Mouse (Mus musculus): ENCODE results near the gene Isoc2a. TPM values are rescaled to one million over a fixed set of nuclear protein-coding genes. Genes with fewer than 3 reads are reported as not detected.

The Isoc2a gene
- polyA plus RNA-seq (2015; fragmentation: Nextera tagmentation; extraction: Ambion mirVana), result 0.75 and 0.77 TPM in 2 replicates

DNA sequence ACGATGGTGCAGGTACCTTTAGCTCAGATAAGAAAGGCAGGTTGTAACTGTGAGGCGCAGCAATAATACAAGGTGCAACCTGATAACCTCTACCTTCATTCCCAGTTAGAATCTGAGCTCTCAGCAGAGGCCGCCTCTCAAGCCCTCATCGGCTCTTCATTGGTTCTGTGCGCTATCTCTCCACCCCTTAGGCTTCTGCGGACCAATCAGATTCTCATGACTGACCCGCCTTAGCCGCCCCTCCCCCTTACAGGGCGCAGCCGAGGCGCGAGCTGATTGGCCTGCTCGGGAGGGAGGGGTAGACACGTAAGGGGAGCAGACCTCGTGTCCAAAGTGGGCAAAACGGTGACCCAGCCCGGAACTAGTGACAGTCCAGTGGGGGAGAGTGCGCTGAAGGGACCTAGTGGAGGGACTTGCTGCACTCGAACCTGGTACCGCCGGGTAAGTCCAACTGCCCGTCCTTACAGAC is at the start of gene Isoc2a:
Isoc2a (plus strand) TSS at position 401 of the 469 bp plus-strand sequence.
- H3K9ac ChIP-seq, result peak within 1 kb of the TSS; percentile 52
- peak within 1 kb of the TSS; percentile 60 for H3K4me3 ChIP-seq
- H3K4me2 ChIP-seq, result peak within 1 kb of the TSS; percentile 87
- H3K36me3 ChIP-seq, result no peaks in the 10 kb centered on the region
- 1% methylated on average over 19 of the region's 22 CpGs for WGBS
- H3K27me3 ChIP-seq, result no peaks in the 10 kb centered on the region
- H3K27ac ChIP-seq (replicated peaks), result peak within 1 kb of the TSS; percentile 71
- no peaks in the 10 kb centered on the region for H3K9me3 ChIP-seq
- ATAC-seq (ENCODE audit: low FRiP score, low read depth), result peak; percentile 99
- H3K4me1 ChIP-seq (replicated peaks), result peaks cover 15% of the 10 kb centered on the region

DNA sequence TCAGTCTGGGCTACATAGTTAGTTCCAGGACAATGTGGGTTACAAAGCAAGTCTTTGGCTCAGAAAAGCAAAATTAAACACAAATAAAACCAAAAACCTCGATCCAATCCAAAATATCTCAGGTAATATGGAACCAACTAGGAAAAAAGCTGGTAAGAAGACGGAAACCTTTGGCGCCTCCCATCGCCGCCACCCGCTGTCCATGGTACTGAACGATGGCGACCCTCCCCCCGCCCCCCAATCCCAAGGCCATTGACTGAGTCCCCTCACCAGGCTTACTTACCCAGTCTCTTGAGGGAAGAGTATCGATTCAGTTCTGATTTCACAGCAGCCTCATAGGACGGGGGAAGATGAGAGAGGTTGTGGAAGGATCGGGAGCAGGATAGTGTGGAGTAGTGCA is 46.5 kb upstream of the Isoc2a start:
- Histone ChIP-seq H3K27me3 (0 out of 2 replicates have a peak, but pooled peaks cover 6% of the 10 kb centered on the region), H3K4me2 (no peak overlapping the region), H3K4me3 (no peak overlapping the region), H3K36me3 (peaks cover 26% of the 10 kb centered on the region), H3K9me3 (no peaks in the 10 kb centered on the region), H3K4me1 (replicated peaks) (no peaks in the 10 kb centered on the region; the same call in 1 of the 2 replicates), H3K27ac (replicated peaks) (no peak overlapping the region), H3K9ac (no peak overlapping the region)
- WGBS, result 14% methylated on average over 12 of the region's 12 CpGs
- ATAC-seq (ENCODE audit: low FRiP score, low read depth), result no peak

DNA sequence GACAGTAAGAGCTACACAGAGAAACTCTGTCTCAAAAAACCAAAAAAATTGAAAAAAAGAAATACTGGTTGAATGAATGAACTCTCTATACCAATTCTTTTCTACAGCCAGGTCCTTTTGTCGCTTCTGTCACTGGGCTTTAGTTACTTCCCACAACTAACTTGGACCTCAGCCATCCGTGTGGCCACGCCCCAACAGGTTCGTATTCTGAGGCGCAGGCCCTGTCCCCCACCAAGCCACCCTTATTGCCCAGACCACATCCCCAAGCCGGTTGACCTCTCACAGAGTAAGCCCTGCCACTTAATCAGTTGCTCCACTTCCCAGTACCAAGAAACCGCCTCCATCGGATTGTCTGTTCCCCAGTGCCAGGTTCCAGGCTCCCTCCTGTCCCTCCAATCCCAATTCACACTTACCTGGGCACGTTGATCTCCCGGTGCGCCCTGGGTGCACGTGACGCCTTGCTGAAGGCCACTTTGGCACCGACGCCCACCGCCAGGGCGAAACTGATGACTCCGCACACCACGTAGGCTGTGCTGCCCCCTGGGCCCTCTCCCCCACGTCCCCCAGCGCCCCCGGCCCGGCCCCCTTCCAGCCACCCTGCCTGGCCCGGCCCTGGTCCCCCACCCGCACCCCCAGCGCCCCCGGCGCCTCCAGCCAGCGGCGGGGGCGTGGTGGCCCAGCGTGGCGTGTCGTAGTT is 41.2 kb upstream of the Isoc2a start:
- ATAC-seq (ENCODE audit: low FRiP score, low read depth), result peak; percentile 59; the same call in 1 of the 2 replicates
- Histone ChIP-seq H3K27me3 (0 out of 2 replicates have a peak, but pooled peaks cover 6% of the 10 kb centered on the region), H3K4me1 (replicated peaks) (peaks cover 18% of the 10 kb centered on the region), H3K4me2 (peak overlapping the region; percentile 86), H3K27ac (replicated peaks) (peak overlapping the region; percentile 85), H3K4me3 (peak overlapping the region; percentile 52), H3K9ac (peak overlapping the region; percentile 61), H3K36me3 (no peaks in the 10 kb centered on the region; the same call in 1 of the 2 replicates), H3K9me3 (no peaks in the 10 kb centered on the region)
- 5% methylated on average over 33 of the region's 34 CpGs for WGBS

DNA sequence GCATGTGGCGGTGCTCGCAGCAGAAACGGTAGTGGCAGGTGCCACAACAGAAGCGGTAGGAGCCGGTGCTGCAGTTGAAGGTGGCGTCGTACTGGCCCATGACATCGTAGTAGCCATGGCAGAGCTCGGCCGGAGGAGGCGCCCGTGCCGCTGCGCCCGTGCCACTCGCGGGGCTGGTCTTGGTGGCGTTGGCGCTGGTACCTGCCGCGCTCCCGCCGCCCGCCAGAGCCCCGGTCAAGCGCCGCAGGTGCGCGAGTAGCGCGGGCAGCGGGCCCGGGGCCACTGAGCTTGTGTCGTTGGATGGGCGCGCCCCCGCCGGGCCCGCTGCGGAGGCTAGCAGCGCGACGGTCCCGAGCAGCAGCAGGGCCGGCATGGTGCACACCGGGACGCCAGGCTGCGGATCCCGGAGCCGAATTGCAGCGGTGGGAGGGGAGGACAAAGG is 40.6 kb upstream of the Isoc2a start:
- 0 out of 2 replicates have a peak, but pooled peaks cover 5% of the 10 kb centered on the region for H3K27me3 ChIP-seq
- ATAC-seq (ENCODE audit: low FRiP score, low read depth), result peak; percentile 90
- WGBS, result under 1% methylated on average over 50 of the region's 51 CpGs

DNA sequence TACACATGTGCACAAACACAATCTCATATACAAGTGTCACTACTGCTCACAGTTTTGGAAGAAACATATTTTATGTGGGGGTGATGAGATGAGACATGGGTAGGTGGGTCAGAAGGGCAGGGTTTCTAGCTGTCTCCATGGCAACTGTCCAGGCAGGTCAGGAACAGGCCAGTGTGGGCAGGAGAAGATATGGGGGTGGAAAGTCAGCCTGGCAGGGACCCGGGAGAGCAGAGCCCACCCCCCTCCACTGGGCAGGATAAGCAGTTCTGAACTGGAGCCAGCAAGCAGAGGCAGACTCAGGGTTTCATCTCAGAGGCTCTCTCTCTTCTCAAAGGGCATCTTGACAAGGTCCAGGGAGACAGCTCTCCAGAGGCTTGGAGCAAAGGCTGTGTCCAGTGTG is 39.3 kb upstream of the Isoc2a start:
- Histone ChIP-seq H3K4me2 (no peak overlapping the region), H3K4me1 (replicated peaks) (peaks cover 33% of the 10 kb centered on the region), H3K27me3 (no peaks in the 10 kb centered on the region), H3K4me3 (no peak overlapping the region), H3K36me3 (no peaks in the 10 kb centered on the region; the same call in 1 of the 2 replicates), H3K9me3 (no peaks in the 10 kb centered on the region), H3K9ac (no peak overlapping the region), H3K27ac (replicated peaks) (no peak overlapping the region)
- ATAC-seq (ENCODE audit: low FRiP score, low read depth), result no peak
- WGBS, result 18% methylated on average over 1 of the region's 1 CpGs

More for the DNA sequence above, 40.6 kb upstream of the Isoc2a start:
- Histone ChIP-seq H3K9me3 (no peaks in the 10 kb centered on the region), H3K9ac (peak overlapping the region; percentile 61), H3K4me2 (peak overlapping the region; percentile 86), H3K36me3 (no peaks in the 10 kb centered on the region; the same call in 1 of the 2 replicates), H3K4me1 (replicated peaks) (peaks cover 20% of the 10 kb centered on the region), H3K4me3 (peak overlapping the region; percentile 52), H3K27ac (replicated peaks) (peak overlapping the region; percentile 85)

DNA sequence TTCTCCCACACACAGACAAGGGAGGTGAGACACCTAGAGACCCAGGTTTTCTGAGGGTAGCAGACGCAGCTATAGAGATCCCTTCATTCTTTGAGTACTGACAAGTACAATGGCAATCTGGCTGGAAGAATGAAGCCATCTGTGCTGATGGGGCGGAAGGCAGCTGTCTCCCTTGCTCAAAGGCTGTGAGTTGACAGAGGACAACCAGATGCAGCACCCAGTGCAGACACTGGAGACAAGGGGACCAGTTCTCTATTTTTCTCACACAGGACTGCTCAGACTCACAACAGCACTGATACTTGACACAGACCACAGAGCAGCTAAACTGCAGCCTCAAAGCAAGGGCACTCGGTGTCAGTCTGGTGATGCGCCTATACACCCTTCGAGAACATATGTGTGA is 34.9 kb upstream of the Isoc2a start:
- no peaks in the 10 kb centered on the region for H3K9me3 ChIP-seq
- no peaks in the 10 kb centered on the region for H3K36me3 ChIP-seq
- peak overlapping the region; percentile 92 for H3K27ac ChIP-seq (replicated peaks)
- H3K4me1 ChIP-seq (replicated peaks), result peaks cover 48% of the 10 kb centered on the region
- WGBS, result 36% methylated on average over 5 of the region's 5 CpGs
- ATAC-seq (ENCODE audit: low FRiP score, low read depth), result 0 out of 2 replicates have a peak, but pooled peaks have one; percentile 0
- peak overlapping the region; percentile 77 for H3K9ac ChIP-seq
- H3K4me3 ChIP-seq, result peak overlapping the region; percentile 77
- peak overlapping the region; percentile 90 for H3K4me2 ChIP-seq
- no peaks in the 10 kb centered on the region for H3K27me3 ChIP-seq

DNA sequence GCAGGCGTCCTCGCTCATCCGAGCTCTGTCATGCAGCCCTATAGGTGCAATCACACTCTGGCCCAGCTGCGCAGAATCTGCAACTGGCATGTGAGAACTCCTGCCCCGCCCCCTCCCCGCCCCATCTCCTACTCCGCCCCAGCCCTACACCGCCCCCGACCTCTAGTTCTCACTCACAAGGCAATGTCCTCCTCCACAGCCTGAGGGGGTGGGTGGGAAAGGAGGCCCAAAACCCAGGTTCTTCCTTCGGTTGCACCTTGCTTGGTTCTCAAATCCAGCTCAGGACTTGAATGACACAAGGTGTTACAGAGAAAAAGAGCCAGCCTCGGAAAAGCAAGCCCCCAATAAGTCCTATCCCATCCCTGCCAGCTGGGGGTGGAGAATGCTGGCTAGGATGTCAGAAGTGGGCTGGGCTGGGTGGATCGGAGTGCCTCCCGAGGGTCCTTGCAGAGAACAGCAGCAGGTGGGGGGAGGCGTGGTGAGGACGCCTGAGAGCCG is 34.3 kb upstream of the Isoc2a start:
- Histone ChIP-seq H3K27ac (replicated peaks) (peak overlapping the region; percentile 92), H3K4me2 (peak overlapping the region; percentile 90), H3K27me3 (no peaks in the 10 kb centered on the region), H3K9me3 (no peaks in the 10 kb centered on the region), H3K4me3 (peak overlapping the region; percentile 77), H3K36me3 (no peaks in the 10 kb centered on the region), H3K9ac (peak overlapping the region; percentile 77), H3K4me1 (replicated peaks) (peaks cover 41% of the 10 kb centered on the region)
- WGBS, result under 1% methylated on average over 16 of the region's 16 CpGs
- peak; percentile 74 for ATAC-seq (ENCODE audit: low FRiP score, low read depth)

DNA sequence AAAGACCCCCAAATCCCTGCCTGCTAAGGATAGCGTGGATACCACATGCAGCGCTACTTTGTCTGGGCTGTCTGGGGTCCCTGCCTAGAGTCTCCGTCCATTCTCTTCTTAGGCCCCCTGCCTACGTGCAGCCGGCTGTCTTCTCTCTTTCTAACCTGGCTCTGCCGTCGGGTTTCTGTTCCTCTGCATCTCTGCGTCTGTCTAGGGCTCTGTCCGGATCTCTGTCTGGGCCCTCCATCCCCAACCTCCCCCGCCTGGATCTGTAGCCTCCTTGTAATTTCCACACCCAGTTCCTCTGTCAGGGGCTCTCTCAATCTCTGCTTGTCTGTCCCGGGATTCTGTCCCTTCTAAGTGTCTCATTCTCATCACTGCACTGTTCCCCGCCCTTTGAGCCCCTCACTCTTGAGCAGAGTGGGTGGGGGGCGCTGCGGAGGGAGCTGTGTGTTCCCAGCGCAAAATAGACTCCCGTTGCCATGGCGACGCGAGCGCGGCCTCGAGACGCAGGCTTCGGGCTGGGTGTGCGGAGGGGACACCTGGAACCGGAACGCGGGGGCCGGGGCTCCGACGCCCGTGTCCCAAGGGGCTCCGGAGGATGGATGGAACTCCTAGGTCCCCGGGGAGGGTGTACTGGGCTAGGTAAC is 33.2 kb upstream of the Isoc2a start:
- Histone ChIP-seq H3K4me2 (peak overlapping the region; percentile 90), H3K9me3 (no peaks in the 10 kb centered on the region), H3K9ac (peak overlapping the region; percentile 77), H3K27me3 (no peaks in the 10 kb centered on the region), H3K4me1 (replicated peaks) (peaks cover 38% of the 10 kb centered on the region), H3K4me3 (peak overlapping the region; percentile 77), H3K27ac (replicated peaks) (peak overlapping the region; percentile 92), H3K36me3 (no peaks in the 10 kb centered on the region)
- under 1% methylated on average over 34 of the region's 34 CpGs for WGBS
- peak; percentile 35 for ATAC-seq (ENCODE audit: low FRiP score, low read depth)

DNA sequence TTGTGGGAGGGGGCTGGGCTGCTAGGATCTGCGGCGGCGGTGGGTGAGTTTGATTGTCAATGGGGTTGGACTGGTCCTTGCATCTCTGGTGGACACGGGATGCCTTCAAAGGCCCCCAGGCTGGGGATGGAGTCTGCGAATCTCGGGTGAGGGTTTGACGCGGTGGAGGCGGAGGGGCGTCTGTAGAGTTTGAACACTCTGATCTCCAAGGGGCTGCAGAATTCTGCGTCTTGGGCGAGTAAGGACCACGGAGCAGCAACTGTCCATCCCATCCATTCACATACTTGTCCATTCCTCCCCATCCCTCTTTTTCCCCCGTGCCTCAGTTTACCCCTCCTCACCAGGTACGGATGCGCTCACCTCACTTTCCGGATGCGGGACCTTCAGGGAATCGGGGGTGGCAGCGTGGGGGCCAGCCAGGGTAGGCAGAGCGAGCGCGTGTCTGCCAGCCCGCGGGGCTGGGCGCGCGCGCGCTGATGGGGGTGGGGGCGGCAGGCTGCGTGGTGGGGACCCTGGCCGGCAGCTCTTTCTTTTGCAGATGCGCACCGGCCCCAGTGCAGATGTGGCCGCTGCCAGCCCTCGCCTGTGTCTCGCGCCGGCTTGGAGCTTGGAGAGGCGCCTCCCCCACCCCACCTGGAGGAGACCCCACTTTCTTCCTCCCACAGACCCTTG is 32.6 kb upstream of the Isoc2a start, which contains the start of gene Shisa7:
Shisa7 (minus strand) TSS at position 452 of the 672 bp plus-strand sequence.
- peak within 1 kb of the TSS; percentile 90 for H3K4me2 ChIP-seq
- peaks cover 38% of the 10 kb centered on the region for H3K4me1 ChIP-seq (replicated peaks)
- peak within 1 kb of the TSS; percentile 92 for H3K27ac ChIP-seq (replicated peaks)
- H3K9ac ChIP-seq, result peak within 1 kb of the TSS; percentile 77
- under 1% methylated on average over 37 of the region's 41 CpGs for WGBS
- peak; percentile 81 for ATAC-seq (ENCODE audit: low FRiP score, low read depth)
- peak within 1 kb of the TSS; percentile 77 for H3K4me3 ChIP-seq
- no peaks in the 10 kb centered on the region for H3K27me3 ChIP-seq
- H3K9me3 ChIP-seq, result no peaks in the 10 kb centered on the region
- no peaks in the 10 kb centered on the region for H3K36me3 ChIP-seq

DNA sequence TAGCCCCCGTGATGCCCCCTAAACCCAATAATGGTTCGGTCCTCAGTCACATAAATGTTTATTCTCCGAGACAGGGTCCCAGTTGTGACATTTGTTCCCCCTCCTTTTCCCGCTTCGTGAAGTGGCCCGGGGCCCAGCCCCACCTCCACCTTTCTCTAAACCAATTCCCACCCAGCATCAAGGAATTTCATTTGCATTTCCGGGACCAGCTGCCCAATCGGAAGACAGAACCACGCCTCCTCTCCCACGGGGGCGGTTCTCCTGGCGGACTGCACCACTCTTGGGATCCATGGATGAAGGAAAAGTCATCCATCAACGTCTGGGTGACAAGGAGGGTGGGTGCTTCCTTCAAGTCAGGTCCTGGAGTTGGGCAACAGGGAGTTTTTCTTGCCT is 32.0 kb upstream of the Isoc2a start:
- Histone ChIP-seq H3K9me3 (no peaks in the 10 kb centered on the region), H3K27ac (replicated peaks) (peak overlapping the region; percentile 92), H3K4me2 (peak overlapping the region; percentile 90), H3K4me1 (replicated peaks) (peaks cover 38% of the 10 kb centered on the region), H3K4me3 (peak overlapping the region; percentile 77), H3K36me3 (no peaks in the 10 kb centered on the region), H3K9ac (peak overlapping the region; percentile 77), H3K27me3 (no peaks in the 10 kb centered on the region)
- peak; percentile 88 for ATAC-seq (ENCODE audit: low FRiP score, low read depth)
- 0% methylated on average over 13 of the region's 13 CpGs for WGBS

DNA sequence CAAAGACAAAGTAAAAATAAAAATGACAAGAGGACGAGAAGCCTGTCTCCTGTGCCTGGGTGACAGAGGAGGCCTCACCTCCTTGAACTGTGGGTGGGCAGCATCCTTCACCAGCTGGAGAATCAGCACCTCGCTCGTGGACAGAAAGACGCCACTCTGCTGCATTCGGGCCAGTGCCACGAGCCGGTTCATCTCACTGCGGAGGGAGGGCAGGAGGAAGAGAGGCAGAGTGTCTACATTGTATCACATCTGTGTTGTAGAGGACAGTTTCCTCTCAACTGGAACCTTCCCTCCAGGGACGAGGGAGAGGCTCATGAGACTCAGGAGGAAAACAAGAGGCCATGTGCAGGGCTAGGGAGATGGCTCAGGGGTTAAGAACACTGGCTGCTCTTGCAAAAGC is 27.6 kb upstream of the Isoc2a start:
- Histone ChIP-seq H3K9ac (no peak overlapping the region), H3K4me1 (replicated peaks) (peaks cover 7% of the 10 kb centered on the region), H3K27ac (replicated peaks) (no peak overlapping the region), H3K4me3 (no peak overlapping the region), H3K27me3 (no peaks in the 10 kb centered on the region), H3K4me2 (no peak overlapping the region), H3K36me3 (no peaks in the 10 kb centered on the region), H3K9me3 (no peaks in the 10 kb centered on the region)
- WGBS, result 61% methylated on average over 9 of the region's 9 CpGs
- ATAC-seq (ENCODE audit: low FRiP score, low read depth), result no peak
